Mouse (Mus musculus) heart, postnatal 36 days (tissue): ENCODE results near the gene Hcn2. TPM values are rescaled to one million over a fixed set of nuclear protein-coding genes. Genes with fewer than 3 reads are reported as not detected.

Experiments used
- DNase-seq, 2 experiments: peaks; one replicate each; pipeline ENCODE4 v3.0.0; 2021 to 2022
- intact Hi-C: fragments of 180-260 bp; cut with DNase I; formaldehyde crosslinking; loops from one replicate; pipeline ENCODE4 v1.15.1; 2025
- total RNA-seq, 2 experiments: library from RNA; stranded (reverse); gene quantifications; 2 replicates each; pipeline ENCODE4 v1.2.3; 2021

The Hcn2 gene
- total RNA-seq, 2 experiments from 2014 or later: 20.0 to 26.8 TPM

DNA sequence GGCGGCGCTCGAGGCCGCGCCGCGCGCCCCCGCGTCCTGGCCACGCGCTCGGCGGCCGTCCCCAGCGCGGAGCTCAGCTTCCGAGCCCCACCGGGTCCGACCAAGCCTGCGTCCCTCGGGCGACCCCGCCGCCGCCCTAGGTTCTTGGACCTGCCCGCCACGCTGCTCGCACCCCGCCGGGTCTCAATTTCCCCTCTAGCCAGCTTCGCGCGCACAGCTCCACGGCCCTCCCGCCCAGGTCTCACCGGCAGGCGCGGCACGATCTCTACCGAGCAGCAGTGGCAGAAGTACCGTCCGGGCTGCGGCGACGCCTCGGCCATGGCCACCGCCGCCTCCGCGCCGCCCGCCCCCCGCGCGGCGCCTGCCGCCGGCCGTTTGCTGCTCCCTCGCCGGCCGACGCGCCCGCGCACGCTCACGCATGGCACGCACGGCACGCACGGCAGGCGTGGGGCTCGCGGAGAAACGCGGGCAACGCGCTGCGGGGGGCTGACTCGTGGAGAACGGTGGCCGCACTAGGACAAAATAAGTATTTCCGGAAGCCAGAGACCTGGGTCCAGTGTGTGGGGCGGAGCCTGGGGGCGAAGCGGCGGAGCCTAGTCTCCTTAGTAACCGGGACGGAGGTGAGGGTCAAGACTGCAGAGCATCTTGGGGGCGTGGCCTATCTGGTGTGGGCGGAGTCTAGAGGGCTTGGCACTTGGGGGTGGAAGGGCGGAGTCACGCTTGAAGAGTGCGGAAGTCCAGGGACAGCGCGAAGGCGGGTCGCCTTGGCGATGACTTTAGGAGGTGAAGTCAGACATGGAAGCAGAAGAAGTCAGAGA, 50.3 kb downstream of the Hcn2 start, which contains the start of gene Rnf126:
Gene Rnf126, minus strand, starts transcription at position 445 of the 818 bp plus-strand sequence.
- DNase-seq: peak; percentile 99 to 100
- intact Hi-C loops: no loop called here

DNA sequence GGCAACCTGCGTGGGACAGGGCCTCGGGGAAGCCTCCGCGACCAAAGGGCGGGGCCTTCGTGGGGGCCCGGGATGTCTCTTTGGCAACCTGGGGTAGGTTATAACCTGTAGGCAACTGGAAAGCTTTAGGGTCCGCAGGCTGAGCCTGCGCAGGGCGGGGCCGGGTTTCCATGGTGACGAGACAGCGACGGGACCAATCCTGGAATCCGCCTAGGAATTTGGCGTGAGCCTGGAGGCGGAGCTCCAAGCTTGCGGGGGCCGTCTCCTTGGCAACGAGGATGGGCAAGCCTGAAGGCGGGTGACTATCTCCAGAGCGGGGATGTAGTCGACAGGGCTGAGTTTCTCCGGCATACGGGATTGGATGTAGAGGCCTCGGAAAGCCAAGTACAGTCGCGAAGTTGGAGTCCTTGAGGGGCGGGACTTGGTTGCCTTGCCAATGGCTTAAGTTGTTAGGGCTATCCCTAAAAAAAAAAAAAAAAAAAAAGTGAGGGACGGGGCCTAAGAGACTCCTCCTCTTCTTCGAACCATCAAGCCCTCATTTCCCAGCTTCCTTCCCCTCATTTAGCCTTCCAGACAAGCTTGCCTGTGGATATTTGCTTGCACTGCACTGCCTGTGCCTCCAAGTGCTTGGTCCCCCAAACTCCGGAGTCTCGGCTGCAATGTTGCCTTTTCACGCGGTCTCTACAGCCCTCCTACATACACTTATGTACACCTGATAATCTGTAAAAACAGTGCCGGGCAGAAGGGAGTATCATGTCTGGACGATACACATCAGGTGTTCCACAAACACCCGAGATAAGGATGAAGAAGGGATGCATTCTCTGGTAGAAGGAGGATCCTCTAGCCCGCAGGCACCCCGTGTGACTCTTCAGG, 51.2 kb downstream of the Hcn2 start:
- intact Hi-C loops: loop anchor here (1.0 to 2.0 kb wide), 2 partner anchors 21 to 45 kb away; no protein-coding TSS in a partner anchor
- peak; percentile 88 to 90 for DNase-seq

DNA sequence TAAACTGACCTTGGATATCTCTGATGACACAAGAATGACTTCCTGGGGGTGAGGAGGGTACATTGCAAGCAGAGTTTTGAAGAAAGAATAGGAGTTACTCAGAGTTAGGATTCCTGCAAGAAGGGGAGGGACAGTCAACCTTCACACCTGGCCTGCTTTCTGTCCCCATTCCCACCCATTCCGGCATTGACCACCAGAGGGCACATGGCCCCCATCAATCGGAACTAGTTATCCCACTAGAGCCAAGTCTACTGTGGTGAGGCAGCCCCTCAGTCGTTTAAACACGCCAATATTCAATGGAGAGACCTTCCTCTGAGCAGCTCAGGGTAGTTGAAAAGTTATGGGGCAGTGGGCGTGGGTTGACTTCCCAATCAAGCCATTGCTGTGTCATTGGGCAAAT, 52.0 kb downstream of the Hcn2 start:
- intact Hi-C loops: loop anchor here (1.0 to 2.0 kb wide), 2 partner anchors 20 to 44 kb away; no protein-coding TSS in a partner anchor
- peak; percentile 77 to 78 for DNase-seq

DNA sequence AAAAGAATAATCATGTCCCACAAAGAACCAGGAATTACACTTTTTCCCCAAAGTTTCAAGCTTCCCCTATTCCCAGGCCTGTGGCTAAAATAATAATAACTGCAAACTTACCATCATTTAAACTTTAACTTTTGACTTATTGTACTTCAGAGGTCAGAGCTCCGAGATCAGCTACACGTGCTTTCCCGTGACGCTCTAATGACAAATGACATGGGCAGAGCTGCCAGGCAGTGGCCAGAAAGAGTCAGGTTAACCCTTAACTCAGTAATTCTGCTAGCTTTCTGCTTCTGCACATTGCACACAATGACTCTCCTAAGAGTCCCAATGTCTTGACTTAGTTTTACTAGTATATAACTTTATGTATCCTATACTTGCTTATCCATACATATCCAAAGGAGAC, 52.9 kb downstream of the Hcn2 start:
- no peak for DNase-seq
- intact Hi-C loops: loop anchor here (2.0 kb wide), 1 partner anchor 19 kb away; no protein-coding TSS in a partner anchor

DNA sequence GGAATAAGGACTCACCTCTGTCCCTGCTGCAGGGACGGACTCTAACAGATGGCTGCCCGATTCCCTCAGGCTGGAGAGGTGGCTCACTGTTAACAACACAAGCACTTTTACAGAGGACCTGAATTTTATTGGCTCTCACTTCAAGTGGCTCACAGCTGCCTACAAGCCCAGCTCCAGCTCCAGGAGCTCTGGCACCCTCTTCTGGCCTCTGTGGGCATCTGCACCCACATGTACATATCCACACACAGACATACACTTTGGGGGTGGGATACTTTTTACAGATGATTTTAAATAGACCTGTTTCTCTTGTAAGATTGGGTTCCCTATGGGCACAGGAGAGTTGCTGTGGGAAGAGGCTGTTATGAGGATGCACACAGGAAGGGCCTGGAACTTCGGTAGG, 55.9 kb downstream of the Hcn2 start:
- no peak for DNase-seq
- intact Hi-C loops: no loop called here

DNA sequence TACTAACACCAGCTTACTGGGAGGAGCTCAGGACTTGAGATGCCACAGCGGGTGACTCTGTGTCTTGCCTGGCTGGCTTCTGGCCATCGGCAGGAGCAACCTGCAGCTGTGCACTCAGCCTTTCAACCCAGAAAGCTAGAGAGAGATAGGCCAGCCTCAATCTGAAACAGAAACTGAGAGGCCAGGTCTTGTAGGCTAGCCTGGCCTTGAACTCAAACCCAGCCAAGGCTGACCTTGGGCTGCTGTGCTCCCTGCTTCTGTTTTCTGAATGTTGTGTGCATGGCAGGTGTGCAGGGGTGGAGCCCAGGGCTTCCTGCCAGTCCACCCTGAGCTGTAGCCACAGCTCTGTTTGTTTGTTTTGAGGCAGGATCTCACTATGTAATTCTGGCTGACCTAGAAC, 56.8 kb downstream of the Hcn2 start:
- DNase-seq: no peak
- intact Hi-C loops: no loop called here

DNA sequence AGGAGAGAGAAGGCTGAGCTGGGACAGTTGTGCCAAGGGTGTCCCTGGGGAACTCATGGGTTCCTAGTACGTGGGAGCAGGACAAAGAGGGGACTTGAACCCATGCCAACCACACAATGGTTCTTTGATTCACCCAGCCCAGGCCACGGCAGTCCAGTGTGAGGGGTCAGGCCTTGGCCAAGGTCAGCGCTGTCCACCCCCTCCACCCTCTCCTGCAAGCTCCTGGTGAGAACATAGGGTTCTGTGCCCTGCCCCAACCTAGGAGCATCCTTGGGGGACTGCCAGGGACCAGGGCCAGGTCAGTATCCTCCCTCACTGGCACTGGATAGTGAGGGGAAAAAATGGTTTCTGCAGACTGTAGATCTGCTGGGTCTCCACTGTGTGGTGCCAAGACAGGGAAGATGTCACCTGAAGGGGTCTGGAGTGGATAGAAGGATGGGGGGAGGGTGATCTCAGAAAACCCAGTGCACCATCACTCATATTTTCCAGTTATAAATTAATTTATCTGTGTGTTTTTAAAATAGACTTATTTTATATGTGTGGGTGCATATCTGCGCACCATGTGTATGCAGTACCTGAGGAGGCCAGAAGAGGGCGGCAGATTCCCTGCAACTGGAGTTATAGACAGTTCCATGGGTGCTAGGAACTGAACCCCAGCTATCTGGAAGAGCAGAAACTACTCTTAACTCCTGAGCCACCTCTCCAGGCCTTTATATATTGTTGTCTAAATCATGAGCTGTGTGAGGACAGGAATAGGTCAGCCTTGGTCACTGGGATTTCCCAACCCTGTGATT, 58.2 kb downstream of the Hcn2 start:
- no peak for DNase-seq
- intact Hi-C loops: no loop called here

DNA sequence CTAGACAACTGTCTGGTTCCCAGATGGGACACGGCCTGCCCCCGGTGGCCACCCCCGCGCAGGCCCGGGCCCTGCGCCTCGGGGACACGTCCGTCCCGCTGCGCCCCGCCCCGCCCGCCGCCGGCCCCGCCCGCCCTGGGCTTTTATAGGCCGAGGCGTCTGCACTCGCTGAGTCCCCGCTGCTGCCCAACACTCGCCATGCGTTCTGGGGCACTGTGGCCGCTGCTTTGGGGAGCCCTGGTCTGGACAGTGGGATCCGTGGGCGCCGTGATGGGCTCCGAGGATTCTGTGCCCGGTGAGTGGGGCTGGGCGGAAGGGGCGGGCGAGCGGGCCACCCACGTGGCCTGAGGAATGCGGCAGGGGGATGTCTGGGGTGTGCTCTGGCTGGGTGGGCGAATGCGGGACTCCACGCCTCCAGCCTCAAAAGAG, 60.7 kb downstream of the Hcn2 start, which contains the start of gene Fstl3:
Gene Fstl3, plus strand, starts transcription at position 170 of the 429 bp plus-strand sequence.
- DNase-seq: no peak

DNA sequence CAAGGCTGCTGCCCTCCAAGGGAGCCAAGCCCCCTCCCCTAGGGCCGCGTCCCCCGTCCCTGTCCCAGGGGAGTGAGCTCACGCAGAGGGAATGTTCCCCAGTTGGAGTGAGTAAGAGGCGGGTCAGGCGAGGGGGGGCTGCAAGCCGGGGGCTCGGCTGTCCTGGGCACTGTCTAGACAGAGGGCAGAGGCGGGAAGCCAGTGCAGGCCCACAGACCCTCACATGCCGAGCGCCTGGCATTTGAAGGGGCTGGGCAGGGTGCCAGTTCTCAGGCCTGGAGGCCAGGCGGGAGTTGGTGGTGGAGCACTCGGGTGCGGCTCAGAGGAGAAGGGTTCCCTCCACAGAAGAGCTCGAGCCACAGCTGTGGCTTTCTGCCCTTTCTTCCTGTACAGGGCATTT, 61.6 kb downstream of the Hcn2 start:
- intact Hi-C loops: no loop called here
- peak in 1 of 2 experiments; percentile 53 for DNase-seq

More for the DNA sequence above, 60.7 kb downstream of the Hcn2 start, which contains the start of gene Fstl3:
- intact Hi-C loops: no loop called here

DNA sequence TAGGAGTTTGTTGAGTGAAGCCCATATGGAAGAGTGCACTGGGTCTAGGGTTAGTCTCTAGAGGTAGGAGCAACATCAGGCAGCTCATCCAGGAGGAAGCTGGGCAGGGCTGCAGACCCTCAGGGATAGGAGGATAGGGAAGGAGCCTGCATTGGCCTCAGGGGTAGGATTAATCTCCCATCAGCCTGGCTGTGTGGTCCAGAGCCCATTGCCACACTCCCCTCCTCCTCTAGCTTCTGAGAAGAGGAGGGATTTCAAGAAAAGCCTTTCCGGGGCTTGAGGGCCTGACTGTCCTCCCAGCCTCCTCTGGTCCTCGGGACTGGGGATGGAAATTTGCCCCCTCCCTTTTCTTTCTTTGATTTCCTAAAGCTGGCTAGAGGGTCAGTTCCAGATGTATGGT, 62.8 kb downstream of the Hcn2 start:
- intact Hi-C loops: no loop called here
- DNase-seq: no peak

DNA sequence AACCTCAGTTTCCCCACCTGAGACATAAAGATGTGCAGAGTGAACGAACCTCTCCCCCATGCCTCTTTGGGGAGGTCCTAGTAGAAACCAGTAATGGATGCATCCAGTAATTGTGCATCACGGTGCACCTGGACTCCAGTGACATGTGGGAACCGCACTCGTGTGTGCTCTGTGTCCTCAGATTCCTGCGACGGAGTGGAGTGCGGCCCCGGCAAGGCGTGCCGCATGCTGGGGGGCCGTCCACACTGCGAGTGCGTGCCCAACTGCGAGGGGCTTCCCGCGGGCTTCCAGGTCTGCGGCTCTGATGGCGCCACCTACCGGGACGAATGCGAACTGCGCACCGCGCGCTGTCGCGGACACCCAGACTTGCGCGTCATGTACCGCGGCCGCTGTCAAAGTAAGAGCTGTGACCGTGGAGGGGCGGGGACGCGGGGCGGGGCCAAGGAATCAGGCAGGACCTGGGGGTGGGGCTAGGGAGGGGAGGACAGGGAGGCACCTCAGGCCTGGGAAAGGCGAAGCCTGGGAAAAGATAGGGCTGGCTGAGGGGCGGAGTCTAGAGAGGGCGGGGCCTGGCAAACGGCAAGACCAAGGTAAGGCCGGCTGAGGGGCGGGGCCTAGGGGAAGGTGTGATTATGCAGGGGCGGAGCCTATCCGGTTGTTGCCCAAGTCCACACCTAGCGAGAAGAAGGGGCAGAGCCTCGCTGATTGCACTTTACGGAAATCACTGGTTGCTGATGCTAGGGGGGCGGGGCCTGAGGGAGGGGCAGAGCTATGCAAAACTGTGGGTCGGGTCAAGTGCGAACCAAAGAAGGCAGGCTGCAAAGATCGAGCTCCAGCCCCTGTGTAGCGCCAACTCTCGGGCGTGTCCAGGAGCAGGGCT, 63.6 kb downstream of the Hcn2 start:
- DNase-seq: peak; percentile 94 to 96
- intact Hi-C loops: no loop called here

DNA sequence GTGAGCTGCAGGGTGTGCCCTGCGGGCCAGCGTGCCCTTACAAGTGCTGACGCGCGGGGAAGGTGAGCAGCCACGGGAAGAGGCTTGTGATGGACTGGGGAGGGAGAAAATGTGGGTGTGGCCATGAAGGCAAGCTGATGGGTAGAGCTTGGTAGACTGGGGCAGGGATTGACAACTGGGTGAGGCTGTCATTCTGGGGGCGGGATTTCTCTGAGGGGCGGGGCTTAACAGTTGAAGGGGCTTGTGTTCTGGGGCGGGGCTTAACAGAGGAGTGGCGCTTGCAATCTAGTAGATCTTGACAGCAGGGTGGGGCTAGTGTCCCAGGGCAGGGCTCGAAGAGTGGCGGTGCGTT, 64.2 kb downstream of the Hcn2 start:
- intact Hi-C loops: no loop called here
- no peak for DNase-seq

DNA sequence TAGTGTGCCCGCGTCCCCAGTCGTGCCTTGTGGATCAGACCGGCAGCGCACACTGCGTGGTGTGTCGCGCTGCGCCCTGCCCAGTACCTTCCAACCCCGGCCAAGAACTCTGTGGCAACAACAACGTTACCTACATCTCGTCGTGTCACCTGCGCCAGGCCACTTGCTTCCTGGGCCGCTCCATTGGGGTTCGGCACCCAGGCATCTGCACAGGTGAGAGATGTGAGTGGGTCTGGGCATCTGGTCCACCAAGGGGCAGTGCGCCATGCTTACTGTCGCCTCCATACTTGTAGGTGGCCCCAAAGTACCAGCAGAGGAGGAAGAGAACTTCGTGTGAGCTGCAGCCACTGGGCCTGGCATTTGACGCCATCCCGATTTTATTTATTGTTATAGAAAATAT, 64.7 kb downstream of the Hcn2 start:
- intact Hi-C loops: no loop called here
- DNase-seq: no peak

DNA sequence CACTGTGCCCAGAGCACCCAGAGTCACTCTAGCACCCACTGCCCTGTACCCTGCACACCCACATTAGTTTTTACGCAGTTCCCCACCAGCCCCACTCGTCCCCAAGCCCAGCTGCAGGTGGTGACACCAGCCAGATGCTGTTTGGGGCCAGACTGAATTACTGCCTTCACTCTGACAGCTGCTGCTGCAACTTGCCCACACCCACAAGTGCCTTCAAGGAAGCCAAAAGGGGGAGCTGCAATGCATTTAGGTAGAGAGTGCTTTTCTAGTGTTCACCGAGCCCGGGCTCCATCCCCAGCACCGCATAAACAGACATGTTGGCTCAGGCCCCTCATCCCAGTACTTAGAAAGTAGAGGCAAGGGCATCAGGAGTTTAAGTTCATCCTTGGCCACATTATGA, 65.5 kb downstream of the Hcn2 start:
- no peak for DNase-seq
- intact Hi-C loops: no loop called here

DNA sequence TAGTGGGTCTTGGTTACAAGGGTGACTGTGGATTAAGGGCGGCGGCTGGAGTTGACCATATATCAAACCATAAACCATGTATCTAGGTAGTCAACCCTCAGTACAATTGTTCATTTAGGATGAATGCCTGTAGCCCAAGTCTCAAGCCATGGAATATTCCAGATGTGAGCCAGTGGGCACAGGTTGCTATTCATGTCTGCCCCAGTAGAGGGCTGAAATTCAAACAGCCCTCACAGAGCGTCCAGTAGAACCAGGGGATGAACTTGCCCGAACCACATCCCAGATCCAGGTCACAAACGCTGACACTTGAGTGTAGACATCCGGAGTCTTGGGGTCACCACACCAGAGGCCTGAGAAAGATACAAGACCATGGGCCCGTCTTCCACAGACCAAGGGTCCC, 66.6 kb downstream of the Hcn2 start:
- intact Hi-C loops: no loop called here
- no peak for DNase-seq

DNA sequence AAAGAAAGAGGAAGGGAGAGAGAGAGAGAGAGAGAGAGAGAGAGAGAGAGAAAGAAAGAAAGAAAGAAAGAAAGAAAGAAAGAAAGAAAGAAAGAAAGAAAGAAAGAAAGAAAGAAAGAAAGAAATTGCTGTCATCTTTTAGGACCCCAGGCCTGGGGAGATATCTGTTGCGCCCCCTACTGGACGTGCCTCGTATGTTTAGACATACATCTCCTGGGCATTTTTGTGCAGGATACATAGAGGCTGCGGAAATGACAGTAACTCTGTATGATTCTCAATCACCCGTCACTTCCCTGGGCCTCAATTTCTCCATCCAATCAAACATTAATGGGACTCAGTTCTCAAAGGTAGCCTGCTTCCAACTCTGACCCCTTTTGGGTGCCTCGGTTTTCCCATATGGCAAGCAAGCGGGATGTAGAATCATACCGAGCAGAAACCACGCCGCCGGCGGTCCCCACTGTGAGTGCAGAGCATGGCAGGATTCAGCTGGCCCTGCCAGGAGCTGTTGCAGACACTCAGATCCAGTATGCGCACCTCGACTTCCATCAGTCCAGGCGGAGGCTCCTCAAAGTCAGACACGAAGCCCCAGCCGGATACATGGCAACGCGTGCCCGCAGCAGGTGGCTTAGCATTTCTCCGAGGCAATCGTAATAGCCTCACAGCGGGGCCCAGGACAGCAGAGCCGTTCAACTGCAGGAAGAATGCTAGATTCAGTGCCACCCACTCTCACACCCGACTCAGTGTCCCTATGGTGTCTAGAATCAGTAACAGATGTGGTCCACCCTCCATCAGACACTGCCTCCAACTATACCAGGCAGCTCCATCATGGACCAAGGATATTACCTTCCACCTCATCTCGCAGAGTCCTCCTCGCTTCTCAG, 67.7 kb downstream of the Hcn2 start:
- intact Hi-C loops: no loop called here
- DNase-seq: no peak
